Mouse (Mus musculus) lung, embryonic 16.5 days (tissue): ENCODE data around the gene Azin2. TPM values are rescaled to one million over a fixed set of nuclear protein-coding genes. Genes with fewer than 3 reads are reported as not detected.

ENCODE experiments used
- ATAC-seq: fragments of 200-750 bp; cut with Nextera tagmentation; 2 replicates; pipeline ENCODE4 v1.8.0; 2017; ENCODE audit warnings: low read depth, mild to moderate bottlenecking, moderate library complexity
- H3K27ac ChIP-seq: fragments of 300-500 bp; sonication (generic); 2 replicates; pipeline ENCODE4 v1.5.1; 2014; ENCODE audit warnings: mild to moderate bottlenecking, control low read depth, low read length
- H3K27me3 ChIP-seq: fragments of 300-500 bp; sonication (generic); 2 replicates; pipeline ENCODE4 v1.6.1; 2014; ENCODE audit warnings: low read depth, low read length, mixed read lengths; ENCODE audit not compliant: control insufficient read depth, insufficient read depth
- H3K36me3 ChIP-seq: fragments of 300-500 bp; sonication (generic); 2 replicates; pipeline ENCODE4 v1.6.1; 2014; ENCODE audit warnings: low read length; ENCODE audit not compliant: control insufficient read depth, insufficient read depth
- H3K4me1 ChIP-seq: fragments of 300-500 bp; sonication (generic); replicated peaks from 2 replicates; pipeline ENCODE4 v1.6.1; 2014; ENCODE audit warnings: low read length, mixed read lengths; ENCODE audit not compliant: control insufficient read depth, insufficient read depth
- H3K4me2 ChIP-seq: fragments of 300-500 bp; sonication (generic); 2 replicates; pipeline ENCODE4 v1.6.1; 2014; ENCODE audit warnings: low read depth, low read length, control low read depth
- H3K4me3 ChIP-seq: fragments of 300-500 bp; sonication (generic); 2 replicates; pipeline ENCODE4 v1.5.1; 2014; ENCODE audit warnings: mild to moderate bottlenecking, low read length, control low read depth
- H3K9ac ChIP-seq: fragments of 300-500 bp; sonication (generic); 2 replicates; pipeline ENCODE4 v1.6.1; 2014; ENCODE audit warnings: low read length, control low read depth
- H3K9me3 ChIP-seq: fragments of 300-500 bp; sonication (generic); 2 replicates; pipeline ENCODE4 v1.6.1; 2016; ENCODE audit warnings: low read length; ENCODE audit not compliant: control insufficient read depth
- WGBS: fragments of 180-500 bp; shearing (Covaris S2); extraction: QIAGEN DNeasy Blood & Tissue Kit; methylation state at CpG from one replicate; pipeline ENCODE4 v1.1.7; 2014; 5-methylcytosine and 5-hydroxymethylcytosine counted together
- polyA plus RNA-seq: library from polyadenylated mRNA; unstranded; fragments of >200 nt; fragmentation: Nextera tagmentation; extraction: Ambion mirVana; gene quantifications from 2 replicates; pipeline ENCODE4 v1.2.1, GENCODE M21; 2015

Gene Azin2
- polyA plus RNA-seq, 1 experiment from 2014 or later: 23.2 TPM

DNA sequence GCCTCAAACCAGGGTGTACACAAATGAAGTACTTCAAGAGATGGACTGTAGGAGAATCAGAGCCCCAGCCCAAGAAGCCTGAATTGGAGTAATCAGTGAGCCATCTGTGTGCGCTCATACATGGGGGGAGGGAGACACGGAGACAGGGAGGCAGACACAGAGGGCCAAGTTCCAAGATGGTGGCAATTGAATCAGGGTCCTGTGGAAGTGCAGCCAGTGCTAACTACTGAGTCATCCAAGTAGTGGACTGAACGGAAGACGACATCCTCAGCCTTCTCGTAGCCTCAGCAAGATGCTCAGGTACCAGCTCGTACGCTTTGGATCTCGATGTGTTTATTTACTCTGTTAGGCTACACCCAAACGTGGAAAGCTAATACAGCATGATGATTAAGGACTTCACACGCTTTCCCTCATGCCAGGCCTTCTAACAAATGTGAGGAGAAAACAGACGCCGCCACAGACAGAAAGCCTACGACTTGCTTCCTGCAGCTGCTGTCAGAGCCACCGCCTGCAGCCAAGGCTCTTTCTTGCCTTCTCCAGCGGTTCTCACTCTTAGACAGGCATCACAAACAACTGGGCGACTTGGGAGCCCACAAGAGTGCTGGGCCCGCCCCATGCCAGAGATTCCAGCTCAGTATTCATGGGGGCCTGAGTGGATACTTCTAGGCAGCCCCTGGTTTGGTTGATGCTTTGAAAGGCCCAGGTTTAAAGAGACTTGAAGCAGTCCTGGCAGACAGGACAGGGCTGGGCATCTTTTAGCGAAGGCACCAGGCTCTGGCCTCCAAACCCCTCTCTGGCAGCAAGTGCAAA is 7.6 kb upstream of the Azin2 start:
- H3K27me3 ChIP-seq: no peaks in the 10 kb centered on the region
- no peak overlapping the region for H3K9ac ChIP-seq
- no peak overlapping the region for H3K4me3 ChIP-seq
- peak; percentile 29 for ATAC-seq
- 34% methylated on average over 18 of the region's 18 CpGs for WGBS
- H3K4me1 ChIP-seq: peaks cover 32% of the 10 kb centered on the region
- no peaks in the 10 kb centered on the region for H3K9me3 ChIP-seq
- H3K27ac ChIP-seq: peak overlapping the region; percentile 65
- H3K4me2 ChIP-seq: 0 out of 2 replicates have a peak overlapping the region, but pooled peaks have one; percentile 10
- H3K36me3 ChIP-seq: no peaks in the 10 kb centered on the region

DNA sequence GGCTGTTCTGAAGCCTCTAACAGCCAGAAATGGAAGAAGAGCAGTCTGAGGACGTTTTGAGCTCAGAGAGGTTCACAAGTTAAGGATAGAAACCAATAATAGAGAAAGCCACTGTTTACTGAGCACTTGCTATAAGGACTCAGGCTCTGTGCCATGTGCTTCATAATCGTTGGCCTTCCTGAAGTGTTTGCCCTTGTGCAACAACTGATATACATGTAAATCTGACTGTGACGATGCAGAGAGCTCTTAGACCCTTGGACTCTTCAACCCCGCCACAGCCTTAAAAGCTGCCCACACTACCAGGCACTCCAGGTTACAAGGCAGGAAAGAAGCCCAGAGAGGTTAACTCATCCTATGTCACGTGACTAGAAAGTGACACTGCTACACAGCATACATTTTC is 6.8 kb upstream of the Azin2 start:
- no peaks in the 10 kb centered on the region for H3K9me3 ChIP-seq
- 42% methylated on average over 5 of the region's 5 CpGs for WGBS
- ATAC-seq: peak; percentile 73
- H3K27me3 ChIP-seq: no peaks in the 10 kb centered on the region; the same call in 1 of the 2 replicates
- H3K36me3 ChIP-seq: no peaks in the 10 kb centered on the region
- H3K4me1 ChIP-seq: peaks cover 32% of the 10 kb centered on the region
- H3K4me2 ChIP-seq: no peak overlapping the region
- peak overlapping the region; percentile 33; the same call in 1 of the 2 replicates for H3K27ac ChIP-seq
- no peak overlapping the region for H3K4me3 ChIP-seq
- H3K9ac ChIP-seq: no peak overlapping the region

DNA sequence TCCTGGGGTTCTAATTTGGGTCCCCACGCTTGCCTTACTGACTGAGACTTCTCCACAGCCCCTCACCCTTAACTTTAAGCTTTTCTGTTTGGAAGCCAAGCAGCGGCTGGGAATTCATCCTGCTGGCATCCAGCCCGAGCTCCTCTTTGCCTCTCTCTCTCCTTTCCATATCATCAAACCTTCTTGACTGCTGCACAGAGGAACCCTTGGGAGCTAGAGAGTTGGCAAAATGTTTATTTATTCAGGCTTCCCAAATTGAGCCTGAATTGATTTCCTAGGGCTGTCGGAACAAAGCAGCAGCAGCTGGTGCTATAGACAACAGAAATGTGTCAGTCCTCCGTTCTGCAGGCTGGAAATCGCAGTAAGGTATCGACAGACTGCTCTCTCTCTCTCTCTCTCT is 4.5 kb upstream of the Azin2 start:
- no peaks in the 10 kb centered on the region for H3K9me3 ChIP-seq
- H3K4me3 ChIP-seq: no peak overlapping the region
- no peak overlapping the region for H3K4me2 ChIP-seq
- no peaks in the 10 kb centered on the region; the same call in 1 of the 2 replicates for H3K27me3 ChIP-seq
- 15% methylated on average over 7 of the region's 7 CpGs for WGBS
- H3K9ac ChIP-seq: no peak overlapping the region
- no peaks in the 10 kb centered on the region for H3K36me3 ChIP-seq
- ATAC-seq: no peak
- H3K4me1 ChIP-seq: peaks cover 37% of the 10 kb centered on the region
- H3K27ac ChIP-seq: no peak overlapping the region

DNA sequence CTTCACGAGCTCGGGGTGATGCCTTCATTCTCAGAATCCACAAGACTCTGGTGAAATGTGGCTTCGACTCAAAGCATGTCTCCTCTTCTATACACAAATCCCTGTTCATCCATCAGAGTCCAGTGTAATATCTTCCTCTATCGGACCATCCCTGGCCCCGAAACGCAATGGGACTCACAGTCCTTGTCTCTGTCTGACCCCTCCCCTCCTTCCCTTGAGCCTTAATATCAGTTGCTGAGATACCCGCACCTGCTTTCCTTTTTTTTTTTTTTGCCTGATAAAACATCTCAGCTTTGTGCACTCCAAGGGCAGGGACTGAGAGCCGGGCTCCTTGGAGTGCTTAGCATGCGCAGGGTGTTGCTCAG is 666 bp upstream of the Azin2 start:
- Histone ChIP-seq H3K4me3 (peak overlapping the region; percentile 62), H3K27ac (peak overlapping the region; percentile 41), H3K4me1 (peaks cover 34% of the 10 kb centered on the region), H3K9me3 (no peaks in the 10 kb centered on the region), H3K27me3 (no peaks in the 10 kb centered on the region; the same call in 1 of the 2 replicates), H3K4me2 (peak overlapping the region; percentile 94), H3K9ac (peak overlapping the region; percentile 62; the same call in 1 of the 2 replicates), H3K36me3 (no peaks in the 10 kb centered on the region)
- WGBS: 4% methylated on average over 9 of the region's 9 CpGs
- ATAC-seq: no peak

DNA sequence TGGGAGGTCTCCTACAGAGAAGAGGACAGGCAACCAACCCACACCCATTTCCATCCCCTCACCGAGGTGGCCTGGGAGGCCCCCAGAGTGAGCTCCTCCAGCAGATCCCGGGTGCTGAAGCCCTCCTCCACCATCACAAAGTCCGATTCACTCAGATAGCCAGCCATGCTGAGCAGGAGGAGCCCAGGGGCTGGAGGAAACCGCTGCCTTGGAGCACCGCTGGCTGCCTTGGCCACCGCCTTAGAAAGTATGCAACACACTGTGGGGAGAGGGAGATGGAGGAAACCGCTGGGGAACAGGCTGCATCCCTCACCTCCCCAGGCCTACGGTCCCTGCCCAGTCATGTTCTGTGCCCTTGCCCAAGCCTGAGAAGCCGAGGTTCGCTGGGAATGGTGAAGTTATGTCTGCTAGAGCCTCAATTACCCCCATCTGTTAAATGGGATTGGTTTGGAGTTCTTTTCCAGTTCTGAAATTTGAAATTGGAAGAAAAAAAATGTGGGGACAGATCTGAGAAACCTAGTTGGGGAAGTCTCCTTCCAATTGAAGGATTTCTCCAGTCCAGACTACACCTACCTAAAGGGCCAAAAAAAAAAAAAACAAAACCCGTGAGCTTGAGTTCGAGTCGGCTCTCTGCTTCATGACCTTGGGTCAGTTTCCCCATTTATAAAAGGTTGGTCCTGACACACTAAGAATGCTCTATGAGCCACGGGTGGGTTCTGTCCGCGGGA is 777 bp downstream of the Azin2 start:
- peaks cover 28% of the 10 kb centered on the region for H3K4me1 ChIP-seq
- H3K9ac ChIP-seq: peak overlapping the region; percentile 75
- H3K4me3 ChIP-seq: peak overlapping the region; percentile 62
- no peaks in the 10 kb centered on the region for H3K36me3 ChIP-seq
- 7% methylated on average over 16 of the region's 16 CpGs for WGBS
- H3K27ac ChIP-seq: no peak overlapping the region
- no peaks in the 10 kb centered on the region; the same call in 1 of the 2 replicates for H3K27me3 ChIP-seq
- no peaks in the 10 kb centered on the region for H3K9me3 ChIP-seq
- no peak for ATAC-seq
- H3K4me2 ChIP-seq: peak overlapping the region; percentile 94

DNA sequence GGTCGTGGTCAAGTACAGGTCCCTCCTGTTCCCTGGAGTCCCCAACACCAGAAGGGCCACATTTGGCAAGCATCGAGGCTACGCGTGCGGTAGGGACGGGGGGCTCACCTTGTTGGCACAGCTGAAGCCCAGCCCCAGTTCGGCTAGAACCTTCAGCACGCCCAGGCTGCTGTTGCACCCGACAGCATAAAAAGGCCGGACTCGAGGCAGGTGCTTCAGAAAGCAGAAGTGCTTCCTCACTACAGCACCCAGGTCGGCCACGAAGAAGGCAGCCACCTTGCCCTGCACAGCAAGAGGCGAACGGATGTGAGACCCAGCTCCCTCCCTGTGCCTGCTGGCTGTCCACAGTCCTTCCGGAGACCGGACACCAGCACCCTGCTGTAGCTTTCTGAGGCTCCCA is 2.6 kb downstream of the Azin2 start:
- no peak overlapping the region for H3K27ac ChIP-seq
- no peak overlapping the region for H3K4me2 ChIP-seq
- H3K9ac ChIP-seq: no peak overlapping the region
- 79% methylated on average over 17 of the region's 17 CpGs for WGBS
- H3K4me1 ChIP-seq: peaks cover 28% of the 10 kb centered on the region
- no peaks in the 10 kb centered on the region for H3K9me3 ChIP-seq
- H3K4me3 ChIP-seq: no peak overlapping the region
- no peak for ATAC-seq
- no peaks in the 10 kb centered on the region for H3K36me3 ChIP-seq
- no peaks in the 10 kb centered on the region; the same call in 1 of the 2 replicates for H3K27me3 ChIP-seq

DNA sequence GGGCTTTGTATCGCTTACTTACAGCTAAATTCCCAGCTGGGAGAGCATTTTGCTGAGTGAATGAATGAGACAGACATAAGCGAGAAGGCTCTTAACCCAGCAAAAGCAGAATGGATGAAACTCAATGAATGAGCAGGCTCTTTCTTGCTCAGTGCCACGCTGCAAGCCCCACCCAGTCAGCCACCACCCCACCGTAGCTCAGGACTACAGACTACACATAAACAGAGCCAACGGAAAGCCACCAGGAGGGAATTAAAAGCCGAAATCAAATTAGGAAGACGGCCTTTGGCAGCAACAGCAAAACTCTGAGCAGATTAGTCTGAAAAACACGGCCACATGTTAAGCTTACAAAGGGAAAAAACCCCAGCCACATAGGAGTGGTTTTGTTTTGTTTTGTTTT is 3.4 kb downstream of the Azin2 start:
- Histone ChIP-seq H3K4me1 (peaks cover 28% of the 10 kb centered on the region), H3K4me3 (no peak overlapping the region), H3K9me3 (no peaks in the 10 kb centered on the region), H3K4me2 (no peak overlapping the region), H3K27ac (no peak overlapping the region), H3K36me3 (no peaks in the 10 kb centered on the region), H3K27me3 (no peaks in the 10 kb centered on the region; the same call in 1 of the 2 replicates), H3K9ac (no peak overlapping the region)
- no peak for ATAC-seq
- 68% methylated on average over 8 of the region's 8 CpGs for WGBS

DNA sequence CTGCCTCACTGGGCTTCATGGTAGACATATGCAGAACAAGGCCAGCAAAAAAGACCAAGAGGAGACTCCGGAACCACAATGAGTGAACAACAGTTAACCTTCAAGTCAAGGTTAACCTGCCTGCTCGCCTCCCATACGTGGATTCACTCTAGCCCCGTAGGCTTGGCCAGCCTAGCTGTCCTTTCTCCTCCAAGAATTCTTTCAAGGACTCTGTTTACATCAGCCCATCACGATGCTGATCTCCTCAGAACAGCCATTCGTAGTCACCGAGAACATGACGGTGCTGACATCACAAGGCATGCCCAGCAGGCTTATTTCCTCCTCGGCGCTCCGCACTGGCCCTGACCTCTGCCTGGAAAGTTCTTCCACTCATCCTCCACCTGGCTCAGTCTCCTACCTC is 4.1 kb downstream of the Azin2 start:
- ATAC-seq: no peak
- H3K27ac ChIP-seq: no peak overlapping the region
- H3K36me3 ChIP-seq: no peaks in the 10 kb centered on the region
- H3K4me2 ChIP-seq: no peak overlapping the region
- no peaks in the 10 kb centered on the region; the same call in 1 of the 2 replicates for H3K27me3 ChIP-seq
- no peak overlapping the region for H3K4me3 ChIP-seq
- no peaks in the 10 kb centered on the region for H3K9me3 ChIP-seq
- H3K4me1 ChIP-seq: peaks cover 28% of the 10 kb centered on the region
- 71% methylated on average over 11 of the region's 11 CpGs for WGBS
- peak overlapping the region; percentile 21; the same call in 1 of the 2 replicates for H3K9ac ChIP-seq

DNA sequence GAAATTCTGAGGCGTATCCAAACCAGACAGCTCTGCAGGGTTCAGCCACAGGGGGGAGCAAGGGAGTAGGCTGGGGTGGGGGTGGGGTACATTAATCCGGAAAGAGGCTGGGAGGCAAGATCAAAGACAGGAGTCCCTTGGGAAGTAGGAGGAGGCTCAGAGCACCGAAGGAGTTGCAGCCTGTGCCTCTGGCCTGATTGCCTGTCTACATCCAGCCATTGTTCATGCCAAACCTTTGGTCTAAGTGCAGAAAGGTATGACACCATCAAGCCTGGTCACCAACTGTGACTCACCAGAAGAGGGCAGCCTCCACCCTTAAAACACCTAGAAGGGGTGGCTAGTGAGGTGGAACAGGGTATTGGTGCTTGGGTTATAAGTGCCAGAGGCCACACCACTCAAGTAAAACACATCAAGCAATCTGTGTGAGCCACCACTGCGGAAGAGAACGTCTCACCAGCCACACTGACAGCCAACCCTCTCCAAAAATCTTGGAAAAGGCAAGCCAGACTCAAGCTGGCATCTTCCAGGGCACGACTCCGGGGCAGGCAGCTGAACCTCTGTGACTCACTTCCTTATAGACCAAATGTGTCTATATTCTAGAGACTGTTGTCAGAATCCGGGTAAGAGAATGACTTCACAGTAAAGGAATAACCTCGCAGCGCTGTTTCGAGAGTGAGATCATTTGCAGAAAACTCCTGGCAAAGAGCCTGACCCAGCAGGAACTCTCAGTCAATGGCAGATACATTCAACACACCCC is 4.9 kb downstream of the Azin2 start:
- WGBS: 25% methylated on average over 11 of the region's 11 CpGs
- Histone ChIP-seq H3K27me3 (no peaks in the 10 kb centered on the region; the same call in 1 of the 2 replicates), H3K36me3 (no peaks in the 10 kb centered on the region), H3K9ac (no peak overlapping the region), H3K9me3 (no peaks in the 10 kb centered on the region), H3K27ac (peak overlapping the region; percentile 32), H3K4me2 (no peak overlapping the region), H3K4me1 (peaks cover 24% of the 10 kb centered on the region), H3K4me3 (no peak overlapping the region)
- ATAC-seq: peak; percentile 47
